Mouse (Mus musculus): Measurements from ENCODE around the gene Adgrl4.

DNA sequence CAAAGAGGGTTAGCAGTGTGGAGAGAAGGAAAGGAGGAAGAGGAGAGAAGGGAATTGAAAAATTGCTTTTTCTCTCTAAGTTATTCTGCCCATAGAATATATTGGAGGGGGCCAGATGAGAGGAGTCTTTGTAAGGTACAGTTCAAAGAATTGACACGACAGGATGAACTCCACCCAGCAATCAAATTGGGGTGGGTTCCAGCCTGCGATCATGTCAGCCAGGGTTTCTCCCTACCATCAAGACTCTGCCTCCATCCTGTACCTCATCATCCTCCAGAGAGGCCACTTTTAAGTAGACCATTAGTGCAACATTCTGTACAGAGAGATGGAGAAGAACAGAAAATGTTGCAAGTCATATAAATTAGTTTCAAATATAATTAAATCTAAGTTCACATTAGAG is 2.3 kb downstream of the Adgrl4 start:
- TF ChIP-seq CTCF (IDR thresholded peaks at IDR 0.05; ENCODE audit: low read depth) (no peak), EP300 (optimal IDR thresholded peaks at IDR 0.05) (no peak)
